Mouse (Mus musculus): ENCODE results near the gene Cd200. TPM values are rescaled to one million over a fixed set of nuclear protein-coding genes. Genes with fewer than 3 reads are reported as not detected.
A peak's percentile ranks its signal among the peaks of the same experiment; 100 is the strongest.
"Not testable (repeated sequence)": the region's sequence is repeated elsewhere in the genome, so short reads cannot be mapped to it uniquely, and the experiment has no call there.

Cd200 gene
- total RNA-seq (2021) = 10 to 100 TPM; 29.9 to 40.0 TPM
- long read RNA-seq, experiment 1, transcript Cd200-210 (2 exons, 281 nt) = minor isoform, 5 of 26 reads
- long read RNA-seq, experiment 1, transcript Cd200-202 (6 exons, 2,347 nt) = major isoform, 10 of 26 reads
- long read RNA-seq, experiment 1, partial matches to known transcripts = 3 of 26 reads
- long read RNA-seq, experiment 1, other reads (novel, unspliced or antisense) = 8 of 26 reads
- long read RNA-seq, experiment 2, transcript Cd200-202 (6 exons, 2,347 nt) = major isoform, 10 of 28 reads
- long read RNA-seq, experiment 2, transcript Cd200-210 (2 exons, 281 nt) = minor isoform, 6 of 28 reads
- long read RNA-seq, experiment 2, partial matches to known transcripts = 2 of 28 reads
- long read RNA-seq, experiment 2, other reads (novel, unspliced or antisense) = 10 of 28 reads

- peak; percentile 16 to 31 for DNase-seq (ENCODE audit: low spot score in 2 of 2)
Observed at GRCm38 (mm10) chr16:45408425-45409063, at the start of gene Cd200. Cd200 (minus strand) TSS chr16:45409053.

GRCm38 (mm10) chr16:45454762-45455161, 45.9 kb upstream of the Cd200 start:
- DNase-seq (ENCODE audit: low spot score in 2 of 2) = no peak

DNA sequence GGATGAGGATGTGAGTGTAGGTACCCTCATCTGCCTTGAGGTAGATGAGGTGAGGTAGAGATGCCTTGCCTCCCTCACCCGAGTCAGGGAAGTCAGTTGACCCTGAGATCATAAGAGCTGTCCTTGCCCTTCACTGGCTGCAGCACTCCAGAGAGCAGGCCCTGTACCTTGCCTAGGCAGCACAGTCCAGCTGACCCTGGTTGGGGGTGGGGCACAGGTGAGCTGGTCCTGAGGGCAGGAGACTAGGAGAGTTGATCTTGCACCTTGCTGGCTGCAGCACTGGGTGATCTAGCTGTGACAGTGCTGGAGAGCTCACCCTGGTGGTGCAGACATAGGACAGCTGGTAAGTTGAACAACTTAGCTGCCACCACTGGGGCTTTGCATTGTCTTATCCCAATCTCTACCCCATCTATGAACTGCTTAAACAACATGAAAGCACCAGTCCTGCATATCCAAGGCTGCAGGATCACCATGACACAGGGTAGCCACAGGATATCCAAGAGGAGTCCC, 28.4 kb upstream of the Cd200 start:
- no peak for DNase-seq (ENCODE audit: low spot score in 2 of 2)

DNA sequence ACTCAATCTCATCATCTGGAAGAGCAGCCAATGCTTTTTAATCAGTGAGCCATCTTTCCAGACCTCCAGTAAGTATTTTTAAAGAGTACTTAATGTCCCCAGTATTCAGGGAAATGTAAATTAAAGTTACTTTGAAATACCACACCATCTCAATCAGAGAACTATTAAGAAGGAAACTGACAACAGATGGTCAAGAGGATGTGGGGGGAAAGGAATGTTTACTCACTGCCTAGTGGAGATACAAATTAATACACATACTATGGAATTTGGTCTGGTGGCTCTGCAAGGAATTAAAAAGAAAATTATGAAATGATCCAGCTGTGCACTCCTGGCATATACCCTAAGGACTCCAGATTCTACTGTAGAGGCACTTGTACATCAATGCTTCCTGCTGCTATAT, 26.7 kb upstream of the Cd200 start:
- DNase-seq (ENCODE audit: low spot score in 2 of 2) = no peak

- DNase-seq (ENCODE audit: low spot score in 2 of 2) = no peak
Observed at GRCm38 (mm10) chr16:45427651-45428050, 18.8 kb upstream of the Cd200 start.

DNA sequence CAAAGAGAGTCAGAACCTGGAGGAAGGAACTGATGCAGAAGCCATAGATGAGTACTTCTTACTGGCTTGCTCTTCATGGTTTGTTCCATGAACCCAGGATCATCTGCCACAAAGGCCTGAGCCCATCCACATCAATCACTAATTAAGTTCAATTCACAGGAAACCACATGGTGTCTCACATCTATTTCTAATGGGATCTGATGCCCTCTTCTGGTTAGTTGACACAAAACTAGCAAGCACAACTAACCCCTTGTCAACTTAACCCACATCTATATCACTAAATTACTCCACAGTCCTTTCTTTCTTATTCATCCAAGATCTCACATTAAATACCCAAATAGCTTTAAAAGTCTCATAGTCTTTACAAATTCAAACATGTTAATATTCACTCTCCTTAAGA, 4.6 kb upstream of the Cd200 start:
- no peak for DNase-seq (ENCODE audit: low spot score in 2 of 2)

- DNase-seq (ENCODE audit: low spot score in 2 of 2) = not testable (repeated sequence)
Observed at GRCm38 (mm10) chr16:45409064-45409446, 202 bp upstream of the Cd200 start.

- no peak for DNase-seq (ENCODE audit: low spot score in 2 of 2)
Observed at GRCm38 (mm10) chr16:45407645-45408400, 1.0 kb downstream of the Cd200 start.

DNA sequence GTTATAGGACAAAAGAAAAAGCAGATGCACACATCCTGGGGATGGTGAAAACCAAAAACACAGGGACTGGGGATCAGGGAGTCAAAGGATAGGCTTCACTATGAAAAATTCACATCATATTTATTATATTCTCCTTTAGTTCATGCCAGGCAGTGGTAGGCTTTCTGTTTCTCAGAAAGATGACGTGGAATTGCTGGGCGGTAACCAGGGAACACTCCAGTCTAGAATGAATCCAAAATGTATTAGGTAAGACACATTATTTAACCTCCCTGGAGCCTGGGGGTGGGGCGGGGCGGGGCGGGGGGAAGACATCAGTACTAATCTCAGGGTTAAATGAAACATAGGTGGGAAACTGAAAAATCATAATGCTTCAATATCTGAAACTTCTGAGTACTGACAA, 1.8 kb downstream of the Cd200 start:
- DNase-seq (ENCODE audit: low spot score in 2 of 2) = no peak

GRCm38 (mm10) chr16:45402951-45403350, 5.9 kb downstream of the Cd200 start:
- no peak for DNase-seq (ENCODE audit: low spot score in 2 of 2)

DNA sequence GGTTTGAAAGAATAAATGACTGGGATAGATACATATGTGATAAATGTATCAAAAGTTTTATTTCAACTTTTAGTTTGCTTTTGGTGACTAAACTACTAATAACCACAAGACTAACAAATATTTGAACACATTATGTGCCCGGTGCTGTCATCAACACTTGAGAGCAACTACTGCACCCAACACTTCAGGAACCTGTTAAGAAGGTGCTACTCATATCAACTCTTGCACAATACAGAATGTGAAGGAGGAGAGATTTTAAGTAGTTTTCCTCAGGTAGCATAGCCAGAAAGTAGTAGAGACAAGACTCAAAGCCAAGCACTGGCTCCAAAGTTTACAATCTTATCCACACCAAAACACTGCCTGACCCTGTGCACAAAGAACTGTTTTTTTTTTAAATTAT, 6.8 kb downstream of the Cd200 start:
- DNase-seq (ENCODE audit: low spot score in 2 of 2) = no peak

DNA sequence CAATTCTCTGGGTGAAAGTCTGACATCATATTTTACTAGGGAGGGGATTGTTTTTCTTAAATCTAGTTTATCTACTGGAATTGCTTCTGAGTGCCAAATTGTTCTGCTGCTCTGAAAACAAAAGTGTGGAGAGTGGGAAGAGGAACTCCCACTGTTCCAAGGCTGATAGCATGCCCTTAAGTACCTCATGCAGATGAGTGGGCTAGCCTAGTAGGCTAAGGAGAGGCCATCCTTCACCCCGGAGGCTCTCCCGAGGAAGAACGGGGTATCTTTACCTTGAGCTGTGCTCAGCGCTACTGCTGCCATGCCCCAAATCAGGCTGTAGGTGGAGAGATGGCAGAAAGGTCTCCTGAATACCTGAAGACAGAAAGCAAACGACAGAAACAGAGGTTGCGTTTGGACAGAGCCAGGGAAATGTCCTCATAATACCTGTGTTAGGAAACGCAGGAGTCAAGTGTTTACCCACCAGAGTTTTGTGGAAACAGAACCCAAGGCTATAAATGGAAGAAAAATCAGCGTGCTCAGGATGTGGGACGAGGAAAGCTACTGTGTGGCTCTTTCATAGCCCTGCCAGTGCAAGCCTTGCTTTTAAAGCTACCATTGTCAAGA, 8.8 kb downstream of the Cd200 start:
- DNase-seq (ENCODE audit: low spot score in 2 of 2) = no peak

GRCm38 (mm10) chr16:45399411-45399810, 9.4 kb downstream of the Cd200 start:
- DNase-seq (ENCODE audit: low spot score in 2 of 2) = no peak

DNA sequence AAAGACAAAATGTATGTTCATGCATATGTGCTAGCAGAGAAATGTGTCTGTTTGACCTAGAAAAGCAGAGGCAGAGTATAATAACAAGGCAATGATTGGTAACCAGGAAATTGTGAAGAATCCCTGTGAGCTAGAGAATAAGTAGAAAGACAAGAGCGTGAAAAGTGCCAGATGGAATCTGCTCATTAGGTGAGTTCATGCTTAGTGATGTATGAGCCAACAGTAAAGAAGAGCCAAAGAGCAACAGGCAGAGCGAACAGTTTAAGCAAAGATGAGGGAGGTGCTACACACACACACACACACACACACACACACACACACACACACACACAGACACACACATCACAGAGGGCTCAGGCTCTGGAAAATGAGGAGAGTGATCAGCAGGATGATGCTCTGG, 11.4 kb downstream of the Cd200 start:
- DNase-seq (ENCODE audit: low spot score in 2 of 2) = no peak

DNA sequence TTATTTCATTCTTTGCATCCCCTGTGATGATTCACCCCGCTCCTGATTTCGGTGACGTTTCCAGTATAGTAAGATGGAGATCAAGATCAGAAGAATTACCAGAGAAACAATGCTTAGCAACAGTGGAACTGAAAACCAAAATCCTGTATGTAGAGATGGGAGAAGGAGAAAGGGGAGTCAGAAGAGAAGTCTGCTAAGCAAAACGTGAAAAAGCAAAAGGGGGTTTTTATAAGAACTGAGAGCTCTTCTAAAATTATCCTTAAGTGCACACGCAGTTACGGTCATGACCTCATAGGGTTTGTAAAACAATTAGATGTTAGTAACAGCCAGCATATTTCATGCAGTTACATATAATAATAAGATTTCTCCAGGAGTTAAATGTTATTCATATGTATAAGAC, 16.6 kb downstream of the Cd200 start:
- no peak for DNase-seq (ENCODE audit: low spot score in 2 of 2)

DNA sequence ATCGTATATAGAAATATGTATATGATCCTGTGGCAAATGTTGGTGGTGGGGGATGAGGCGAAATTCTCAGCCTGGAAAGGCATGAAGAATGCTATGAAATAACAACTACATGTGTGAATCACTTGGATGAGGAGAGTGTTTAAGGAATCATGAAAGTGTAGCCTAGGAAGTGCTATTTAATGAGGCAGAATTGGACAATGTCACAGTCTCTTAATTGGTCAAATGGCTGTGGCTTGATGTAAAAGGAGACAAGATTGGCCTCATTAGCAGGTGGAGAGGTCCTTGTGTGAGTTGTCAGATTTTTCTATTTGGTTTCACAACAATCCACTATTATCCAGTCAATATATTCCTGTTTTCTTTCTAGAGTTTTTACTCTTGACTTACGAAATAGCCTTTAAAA, 17.2 kb downstream of the Cd200 start:
- no peak for DNase-seq (ENCODE audit: low spot score in 2 of 2)

- no peak for DNase-seq (ENCODE audit: low spot score in 2 of 2)
Observed at GRCm38 (mm10) chr16:45390286-45390956, 18.4 kb downstream of the Cd200 start.

DNA sequence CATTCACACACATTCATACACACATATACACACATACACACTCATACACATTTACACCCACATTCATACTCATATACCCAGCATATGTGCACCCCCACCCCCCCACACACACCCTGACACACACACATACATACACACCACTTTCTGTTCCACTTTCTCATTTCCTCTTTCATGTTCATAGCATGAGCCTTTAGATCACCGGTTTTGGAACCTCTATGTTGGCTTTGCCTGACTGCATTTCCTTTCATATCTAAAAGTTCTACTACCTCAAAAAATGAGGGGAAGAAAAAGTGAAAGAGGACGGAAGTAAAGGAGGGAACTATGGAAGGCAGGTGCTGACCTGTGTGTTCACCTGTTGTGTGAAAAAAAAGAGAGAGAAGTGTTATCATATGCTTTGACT, 19.0 kb downstream of the Cd200 start:
- no peak for DNase-seq (ENCODE audit: low spot score in 2 of 2)

GRCm38 (mm10) chr16:45389041-45389440, 19.8 kb downstream of the Cd200 start:
- DNase-seq (ENCODE audit: low spot score in 2 of 2) = no peak

DNA sequence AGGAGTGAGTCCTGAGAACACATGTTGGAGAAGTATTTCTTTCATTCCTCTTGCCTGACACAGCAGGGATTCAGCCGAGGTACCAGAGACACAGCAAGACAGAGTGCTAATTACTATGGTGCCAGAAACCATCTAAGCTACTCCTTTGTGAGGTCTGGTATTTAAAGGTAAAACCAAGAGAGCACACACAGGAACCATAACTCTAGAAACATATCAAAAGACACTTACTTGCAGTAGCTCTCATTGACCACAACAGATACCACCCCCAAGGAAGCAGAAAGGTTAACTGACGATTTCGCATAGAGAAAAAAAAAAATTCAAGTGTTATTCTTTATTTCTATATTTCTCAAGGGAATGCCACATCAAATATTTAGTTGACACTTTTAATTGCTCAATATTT, 27.0 kb downstream of the Cd200 start:
- no peak for DNase-seq (ENCODE audit: low spot score in 2 of 2)

DNA sequence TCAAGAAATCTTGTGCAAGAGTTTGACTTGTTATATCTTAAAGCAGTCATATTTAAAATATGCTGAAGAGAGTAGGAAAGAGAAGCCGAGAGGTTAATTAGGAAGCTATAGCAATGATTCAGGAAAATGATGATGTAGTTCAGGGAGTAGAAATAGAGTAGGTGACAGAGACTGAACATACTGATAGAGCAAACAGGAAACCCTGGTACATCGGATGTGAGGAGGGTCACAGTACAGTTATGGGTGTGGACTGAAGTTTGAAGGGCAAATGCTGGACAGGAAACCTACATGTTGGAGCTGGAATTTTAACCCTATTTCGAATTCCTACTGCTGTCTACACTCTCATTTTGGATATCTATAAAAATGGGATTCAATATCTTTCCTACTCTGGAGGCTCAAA, 29.9 kb downstream of the Cd200 start:
- DNase-seq (ENCODE audit: low spot score in 2 of 2) = no peak

Data from gastrocnemius, postnatal 4 days (tissue).